Mouse (Mus musculus) brain, embryonic 14.5 days (tissue): ENCODE results near the gene Camsap1. TPM values are rescaled to one million over a fixed set of nuclear protein-coding genes. Genes with fewer than 3 reads are reported as not detected.

Experiments
- DNase-seq: peaks from one replicate; pipeline ENCODE4 v3.0.0-alpha.2; 2011; ENCODE audit warnings: low read depth
- CTCF ChIP-seq: fragments of 200-500 bp; IDR thresholded peaks from 2 replicates; pipeline ENCODE4 v1.5.1; 2012; ENCODE audit warnings: inconsistent platforms, mild to moderate bottlenecking, moderate library complexity, borderline replicate concordance; ENCODE audit not compliant: insufficient read depth, insufficient read length; ENCODE audit errors: extremely low read depth
- POLR2A ChIP-seq: fragments of 200-500 bp; IDR thresholded peaks from 2 replicates; pipeline ENCODE4 v1.6.1; 2012; ENCODE audit warnings: mild to moderate bottlenecking, inconsistent platforms, borderline replicate concordance; ENCODE audit not compliant: poor library complexity, insufficient read depth, insufficient read length, severe bottlenecking; ENCODE audit errors: extremely low read depth
- polyA plus RNA-seq: library from polyadenylated mRNA; depleted of rRNA; stranded (reverse); fragments of >200 nt; gene quantifications from 2 replicates; pipeline ENCODE4 v1.2.3, GENCODE M21; 2012

Gene Camsap1
- polyA plus RNA-seq, 1 experiment: 71.2 TPM

DNA sequence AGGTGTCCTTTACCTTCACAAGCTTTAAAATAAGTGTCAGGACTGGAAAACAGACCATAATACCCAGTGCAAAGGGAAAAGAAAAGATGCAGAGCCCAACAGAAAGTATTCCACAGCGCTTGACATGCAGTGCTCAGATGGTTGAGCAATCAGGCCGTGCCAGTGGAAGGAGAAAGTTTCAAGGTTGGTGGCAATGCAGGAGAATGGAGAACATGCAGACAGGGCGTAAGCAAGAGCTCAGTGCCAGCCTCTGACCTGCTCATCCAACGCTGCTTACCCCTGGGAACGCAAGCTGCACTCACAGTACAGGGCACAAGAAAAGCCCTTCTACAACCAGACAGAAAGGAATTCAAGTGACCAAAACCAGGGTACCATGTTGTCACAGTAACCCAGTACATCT, 18.1 kb upstream of the Camsap1 start:
- DNase-seq: no peak
- TF ChIP-seq POLR2A (no peak), CTCF (no peak)

DNA sequence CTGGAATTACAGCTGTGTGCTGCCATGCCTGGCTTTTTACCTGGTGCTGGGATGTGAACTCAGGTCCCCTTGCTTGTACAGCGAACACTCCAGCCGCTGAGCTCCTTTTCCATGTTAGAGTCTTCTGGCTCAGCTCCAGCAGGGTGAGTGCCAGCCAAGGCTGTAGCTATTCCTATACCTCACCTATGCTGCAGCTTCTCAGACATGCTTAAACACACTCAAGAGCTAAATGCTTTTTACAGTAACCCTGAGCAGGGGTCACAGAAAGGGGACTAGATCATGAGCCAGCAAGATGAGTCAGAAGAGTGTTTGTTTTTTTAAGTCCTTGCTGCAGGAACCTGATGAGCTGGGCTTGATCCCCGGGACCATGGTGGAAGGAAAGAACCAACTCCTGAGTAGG, 14.6 kb upstream of the Camsap1 start:
- no peak for DNase-seq
- TF ChIP-seq CTCF (no peak), POLR2A (no peak)

DNA sequence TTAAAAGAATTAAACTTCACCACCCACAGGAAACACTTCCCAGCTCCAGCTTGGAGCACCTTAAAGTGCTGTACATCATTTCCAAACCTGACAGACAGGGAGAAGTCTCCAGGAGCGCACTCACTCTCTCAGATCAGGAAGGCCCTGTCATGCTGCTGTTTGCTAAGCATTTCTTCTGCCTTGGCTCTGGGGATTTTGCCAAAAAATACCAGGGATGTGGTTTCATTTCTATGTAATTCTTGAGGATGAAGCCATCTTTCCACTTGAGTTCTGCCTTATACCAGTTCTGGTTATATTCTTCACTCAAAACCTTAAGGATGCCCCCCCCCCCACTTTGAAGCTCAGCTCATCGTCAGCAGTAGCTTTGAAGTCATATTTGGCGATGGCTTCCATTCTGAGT, 11.7 kb upstream of the Camsap1 start:
- no peak for DNase-seq

DNA sequence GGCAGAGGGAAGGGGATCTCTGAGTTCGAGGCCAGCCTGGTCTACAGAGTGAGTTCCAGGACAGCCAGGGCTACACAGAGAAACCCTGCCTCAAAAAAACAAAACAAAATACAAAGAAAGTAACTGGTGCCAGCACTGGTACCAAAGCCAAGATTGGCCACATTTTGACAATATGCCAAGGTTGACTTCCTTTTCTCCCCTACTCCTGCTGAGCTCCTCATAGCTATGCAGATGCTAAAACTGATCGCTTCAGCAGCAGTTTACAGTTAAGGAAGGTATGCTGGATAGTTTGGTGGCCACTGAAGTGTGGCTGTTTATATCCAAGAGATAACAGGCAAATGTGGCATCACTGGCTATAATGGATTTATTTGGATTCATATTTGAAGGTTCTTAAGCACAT, 9.2 kb upstream of the Camsap1 start:
- DNase-seq: no peak
- TF ChIP-seq CTCF: no peak
- no peak for TF ChIP-seq POLR2A

More for the DNA sequence above, 11.7 kb upstream of the Camsap1 start:
- TF ChIP-seq POLR2A (no peak), CTCF (no peak)

GRCm38 (mm10) chr2:25989651-25990050, 6.6 kb upstream of the Camsap1 start:
- DNase-seq: no peak
- TF ChIP-seq POLR2A: no peak

- TF ChIP-seq CTCF (no peak), POLR2A (no peak)
- no peak for DNase-seq
These were observed 4.7 kb upstream of the Camsap1 start for GRCm38 (mm10) chr2:25987817-25988216.

DNA sequence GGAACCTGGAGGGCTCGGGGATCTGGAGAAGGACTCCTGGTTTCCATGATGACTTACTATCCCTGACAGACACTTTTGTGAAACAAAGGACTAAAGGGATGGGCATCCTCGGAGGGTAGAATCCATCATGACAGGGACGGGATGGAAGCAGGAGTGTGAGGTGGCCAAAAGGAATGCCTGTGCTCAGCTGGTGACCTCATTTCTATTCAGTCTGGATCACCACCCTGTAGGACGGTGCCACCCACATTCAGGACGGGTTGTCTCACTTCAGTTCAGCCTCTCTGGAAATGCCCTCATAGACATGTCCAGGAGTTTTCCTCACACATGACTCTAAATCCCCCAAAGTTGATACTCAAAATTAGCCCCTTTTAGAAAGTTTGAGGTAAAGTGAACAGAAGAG, 3.5 kb upstream of the Camsap1 start:
- TF ChIP-seq CTCF: no peak
- TF ChIP-seq POLR2A: no peak
- DNase-seq: no peak

GRCm38 (mm10) chr2:25982426-25983091, 523 bp downstream of the Camsap1 start:
- no peak for TF ChIP-seq POLR2A
- no peak for TF ChIP-seq CTCF
- no peak for DNase-seq

- DNase-seq: peak; percentile 54
- TF ChIP-seq POLR2A (no peak), CTCF (no peak)
These were observed 1.0 kb downstream of the Camsap1 start for GRCm38 (mm10) chr2:25982052-25982425.

GRCm38 (mm10) chr2:25978997-25979396, 4.1 kb downstream of the Camsap1 start:
- TF ChIP-seq CTCF: no peak
- TF ChIP-seq POLR2A: no peak
- DNase-seq: no peak

GRCm38 (mm10) chr2:25977587-25978239, 5.4 kb downstream of the Camsap1 start:
- TF ChIP-seq POLR2A (no peak), CTCF (no peak)
- no peak for DNase-seq

- no peak for DNase-seq
- no peak for TF ChIP-seq CTCF
- TF ChIP-seq POLR2A: no peak
These were observed 7.8 kb downstream of the Camsap1 start for GRCm38 (mm10) chr2:25975141-25975770.

DNA sequence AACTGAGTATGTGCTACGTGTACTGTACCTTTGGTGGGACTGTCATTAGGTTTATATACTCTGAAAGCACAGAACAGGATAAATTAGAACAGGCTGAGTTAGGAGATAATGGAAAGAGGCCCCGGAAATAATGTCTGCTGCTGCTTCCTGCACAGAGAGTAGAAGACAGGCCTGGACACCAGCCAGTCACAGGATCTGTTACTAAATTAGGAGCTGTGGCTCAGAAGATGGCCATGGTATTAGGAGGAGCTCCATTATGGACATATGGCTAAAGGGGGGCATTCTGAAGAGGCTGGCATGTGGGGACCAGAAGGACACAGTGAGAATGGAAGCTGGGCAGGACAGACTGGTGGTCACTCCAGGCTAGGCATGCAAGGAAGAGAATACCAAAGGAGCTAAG, 12.7 kb downstream of the Camsap1 start:
- no peak for DNase-seq
- TF ChIP-seq POLR2A (no peak), CTCF (no peak)
